Mouse (Mus musculus) neural tube, embryonic 14.5 days (tissue): Measurements from ENCODE around the gene Stn1. TPM values are rescaled to one million over a fixed set of nuclear protein-coding genes. Genes with fewer than 3 reads are reported as not detected.

Source experiments
- ATAC-seq: fragments of 200-750 bp; cut with Nextera tagmentation; 2 replicates; pipeline ENCODE4 v1.8.0; 2017; ENCODE audit warnings: low read depth, mild to moderate bottlenecking, moderate TSS enrichment, moderate library complexity
- H3K27ac ChIP-seq: fragments of 300-500 bp; sonication (generic); 2 replicates; pipeline ENCODE4 v1.5.1; 2014; ENCODE audit warnings: low read depth, mild to moderate bottlenecking, control low read depth, low read length, moderate library complexity, mixed read lengths
- H3K27me3 ChIP-seq: fragments of 300-500 bp; sonication (generic); 2 replicates; pipeline ENCODE4 v1.6.1; 2014; ENCODE audit warnings: low read length; ENCODE audit not compliant: control insufficient read depth, insufficient read depth
- H3K36me3 ChIP-seq: fragments of 300-500 bp; sonication (generic); 2 replicates; pipeline ENCODE4 v1.6.1; 2014; ENCODE audit warnings: low read length, mixed read lengths; ENCODE audit not compliant: control insufficient read depth, insufficient read depth
- H3K4me1 ChIP-seq: fragments of 300-500 bp; sonication (generic); 2 replicates; pipeline ENCODE4 v1.6.1; 2014; ENCODE audit warnings: low read length; ENCODE audit not compliant: control insufficient read depth, insufficient read depth
- H3K4me2 ChIP-seq: fragments of 300-500 bp; sonication (generic); 2 replicates; pipeline ENCODE4 v1.6.1; 2014; ENCODE audit warnings: mild to moderate bottlenecking, low read depth, low read length, control low read depth
- H3K4me3 ChIP-seq: fragments of 300-500 bp; sonication (generic); 2 replicates; pipeline ENCODE4 v1.5.1; 2014; ENCODE audit warnings: low read depth, low read length, control low read depth, mixed read lengths
- H3K9ac ChIP-seq: fragments of 300-500 bp; sonication (generic); replicated peaks from 2 replicates; pipeline ENCODE4 v1.6.1; 2014; ENCODE audit warnings: low read depth, mild to moderate bottlenecking, control low read depth, low read length, mixed read lengths
- H3K9me3 ChIP-seq: fragments of 300-500 bp; sonication (generic); 2 replicates; pipeline ENCODE4 v1.6.1; 2016; ENCODE audit warnings: low read length; ENCODE audit not compliant: control insufficient read depth
- WGBS: fragments of 180-500 bp; shearing (Covaris S2); extraction: QIAGEN DNeasy Blood & Tissue Kit; methylation state at CpG from one replicate; pipeline ENCODE4 v1.1.7; 2014; 5-methylcytosine and 5-hydroxymethylcytosine counted together
- polyA plus RNA-seq: library from polyadenylated mRNA; unstranded; fragments of >200 nt; fragmentation: Nextera tagmentation; extraction: Ambion mirVana; gene quantifications from 2 replicates; pipeline ENCODE4 v1.2.1, GENCODE M21; 2014

Gene Stn1
- polyA plus RNA-seq, 1 experiment from 2014 or later = 26.0 TPM

- H3K4me2 ChIP-seq = no peak overlapping the region
- no peak overlapping the region for H3K9ac ChIP-seq
- no peaks in the 10 kb centered on the region for H3K4me1 ChIP-seq
- no peaks in the 10 kb centered on the region for H3K27me3 ChIP-seq
- no peak for ATAC-seq
- H3K27ac ChIP-seq = no peak overlapping the region
- WGBS = 80% methylated on average over 5 of the region's 5 CpGs
- no peaks in the 10 kb centered on the region for H3K36me3 ChIP-seq
- H3K4me3 ChIP-seq = no peak overlapping the region
- no peaks in the 10 kb centered on the region for H3K9me3 ChIP-seq
Observed at GRCm38 (mm10) chr19:47570042-47570441, 32.7 kb upstream of the Stn1 start.

- ATAC-seq = no peak
- Histone ChIP-seq H3K36me3 (no peaks in the 10 kb centered on the region), H3K9ac (no peak overlapping the region), H3K4me3 (no peak overlapping the region), H3K9me3 (no peaks in the 10 kb centered on the region), H3K4me2 (no peak overlapping the region), H3K4me1 (no peaks in the 10 kb centered on the region), H3K27me3 (no peaks in the 10 kb centered on the region), H3K27ac (no peak overlapping the region)
- WGBS = 83% methylated on average over 8 of the region's 8 CpGs
Observed at GRCm38 (mm10) chr19:47565994-47566393, 28.7 kb upstream of the Stn1 start.

GRCm38 (mm10) chr19:47565031-47565654 lies 27.8 kb upstream of the Stn1 start:
- Histone ChIP-seq H3K36me3 (no peaks in the 10 kb centered on the region), H3K4me1 (no peaks in the 10 kb centered on the region), H3K9ac (no peak overlapping the region), H3K4me3 (no peak overlapping the region), H3K9me3 (no peaks in the 10 kb centered on the region), H3K27me3 (no peaks in the 10 kb centered on the region), H3K4me2 (no peak overlapping the region), H3K27ac (no peak overlapping the region)
- ATAC-seq = no peak
- 58% methylated on average over 17 of the region's 17 CpGs for WGBS

- H3K4me1 ChIP-seq = no peaks in the 10 kb centered on the region
- no peak overlapping the region for H3K27ac ChIP-seq
- WGBS = 68% methylated on average over 13 of the region's 13 CpGs
- H3K27me3 ChIP-seq = no peaks in the 10 kb centered on the region
- H3K9me3 ChIP-seq = no peaks in the 10 kb centered on the region
- no peak overlapping the region for H3K4me2 ChIP-seq
- ATAC-seq = no peak
- H3K9ac ChIP-seq = no peak overlapping the region
- no peak overlapping the region for H3K4me3 ChIP-seq
- no peaks in the 10 kb centered on the region for H3K36me3 ChIP-seq
Observed at GRCm38 (mm10) chr19:47563715-47564114, 26.4 kb upstream of the Stn1 start.

GRCm38 (mm10) chr19:47561996-47562441 lies 24.7 kb upstream of the Stn1 start:
- Histone ChIP-seq H3K27ac (no peak overlapping the region), H3K9me3 (no peaks in the 10 kb centered on the region), H3K27me3 (no peaks in the 10 kb centered on the region), H3K36me3 (no peaks in the 10 kb centered on the region), H3K9ac (no peak overlapping the region), H3K4me3 (no peak overlapping the region), H3K4me2 (no peak overlapping the region), H3K4me1 (no peaks in the 10 kb centered on the region)
- 83% methylated on average over 5 of the region's 5 CpGs for WGBS
- ATAC-seq = no peak

- no peak overlapping the region for H3K27ac ChIP-seq
- H3K9ac ChIP-seq = no peak overlapping the region
- no peak overlapping the region for H3K4me2 ChIP-seq
- no peaks in the 10 kb centered on the region for H3K4me1 ChIP-seq
- no peaks in the 10 kb centered on the region for H3K9me3 ChIP-seq
- 87% methylated on average over 12 of the region's 12 CpGs for WGBS
- H3K27me3 ChIP-seq = no peaks in the 10 kb centered on the region
- ATAC-seq = no peak
- no peaks in the 10 kb centered on the region for H3K36me3 ChIP-seq
- no peak overlapping the region for H3K4me3 ChIP-seq
Observed at GRCm38 (mm10) chr19:47560544-47561161, 23.3 kb upstream of the Stn1 start.

- Histone ChIP-seq H3K9me3 (no peaks in the 10 kb centered on the region), H3K36me3 (no peaks in the 10 kb centered on the region), H3K4me2 (no peak overlapping the region), H3K9ac (no peak overlapping the region), H3K27ac (no peak overlapping the region), H3K4me1 (no peaks in the 10 kb centered on the region), H3K4me3 (no peak overlapping the region), H3K27me3 (no peaks in the 10 kb centered on the region)
- 77% methylated on average over 14 of the region's 14 CpGs for WGBS
- no peak for ATAC-seq
Observed at GRCm38 (mm10) chr19:47559751-47560512, 22.6 kb upstream of the Stn1 start.

- no peak for ATAC-seq
- Histone ChIP-seq H3K4me2 (no peak overlapping the region), H3K27me3 (no peaks in the 10 kb centered on the region), H3K36me3 (no peaks in the 10 kb centered on the region), H3K9me3 (no peaks in the 10 kb centered on the region), H3K9ac (no peak overlapping the region), H3K27ac (no peak overlapping the region), H3K4me1 (no peaks in the 10 kb centered on the region), H3K4me3 (no peak overlapping the region)
- 84% methylated on average over 5 of the region's 5 CpGs for WGBS
Observed at GRCm38 (mm10) chr19:47559145-47559544, 21.8 kb upstream of the Stn1 start.

GRCm38 (mm10) chr19:47549584-47549983 lies 12.3 kb upstream of the Stn1 start:
- Histone ChIP-seq H3K36me3 (no peaks in the 10 kb centered on the region), H3K27ac (no peak overlapping the region), H3K4me3 (no peak overlapping the region), H3K9me3 (no peaks in the 10 kb centered on the region), H3K9ac (no peak overlapping the region), H3K4me2 (no peak overlapping the region), H3K4me1 (0 out of 2 replicates have a peak, but pooled peaks cover 3% of the 10 kb centered on the region), H3K27me3 (no peaks in the 10 kb centered on the region)
- no peak for ATAC-seq
- 66% methylated on average over 4 of the region's 4 CpGs for WGBS
